Mouse (Mus musculus): ENCODE data around the gene Grb7.

- TF ChIP-seq CTCF (conservative IDR thresholded peaks at IDR 0.05 in 1 of 2, IDR thresholded peaks at IDR 0.05 in 1 of 2; ENCODE audit: low read depth in 2 of 2, low read length in 2 of 2): peak; percentile 54 to 96; a peak in 2 of 4 replicates
- no peak for TF ChIP-seq EP300 (IDR thresholded peaks at IDR 0.05; ENCODE audit: low read length)
Measured at GRCm38 (mm10) chr11:98438331-98439158, 7.6 kb upstream of the Grb7 start, which contains the start of gene Mien1.
